Mouse (Mus musculus) forebrain, embryonic 12.5 days (tissue): ENCODE data around the gene Mreg. TPM values are rescaled to one million over a fixed set of nuclear protein-coding genes. Genes with fewer than 3 reads are reported as not detected.
A peak's percentile ranks its signal among the peaks of the same experiment; 100 is the strongest.

Source experiments
- ATAC-seq: fragments of 200-750 bp; cut with Nextera tagmentation; 2 replicates; pipeline ENCODE4 v1.8.0; 2017; ENCODE audit warnings: moderate TSS enrichment; ENCODE audit not compliant: low FRiP score
- H3K27ac ChIP-seq: fragments of 300-500 bp; sonication (generic); 2 replicates; pipeline ENCODE4 v1.5.1; 2016; ENCODE audit warnings: mild to moderate bottlenecking
- H3K27me3 ChIP-seq: fragments of 300-500 bp; sonication (generic); 2 replicates; pipeline ENCODE4 v1.6.1; 2016; ENCODE audit warnings: mild to moderate bottlenecking
- H3K36me3 ChIP-seq: fragments of 300-500 bp; sonication (generic); replicated peaks from 2 replicates; pipeline ENCODE4 v1.6.1; 2016; ENCODE audit warnings: mild to moderate bottlenecking
- H3K4me1 ChIP-seq: fragments of 300-500 bp; sonication (generic); 2 replicates; pipeline ENCODE4 v1.6.1; 2016
- H3K4me2 ChIP-seq: fragments of 300-500 bp; sonication (generic); 2 replicates; pipeline ENCODE4 v1.6.1; 2016; ENCODE audit warnings: mild to moderate bottlenecking, moderate library complexity
- H3K4me3 ChIP-seq: fragments of 300-500 bp; sonication (generic); replicated peaks from 2 replicates; pipeline ENCODE4 v1.5.1; 2016; ENCODE audit warnings: mild to moderate bottlenecking
- H3K9ac ChIP-seq: fragments of 300-500 bp; sonication (generic); 2 replicates; pipeline ENCODE4 v1.6.1; 2016; ENCODE audit warnings: mild to moderate bottlenecking
- H3K9me3 ChIP-seq: fragments of 300-500 bp; sonication (generic); 2 replicates; pipeline ENCODE4 v1.6.1; 2016
- WGBS: fragments of 180-500 bp; shearing (Covaris S2); methylation state at CpG from one replicate; pipeline ENCODE4 v1.1.7; 2016; 5-methylcytosine and 5-hydroxymethylcytosine counted together
- polyA plus RNA-seq: library from polyadenylated mRNA; unstranded; fragments of >200 nt; fragmentation: Nextera tagmentation; extraction: Ambion mirVana; gene quantifications from 2 replicates; pipeline ENCODE4 v1.2.1, GENCODE M21; 2016

The Mreg gene
- polyA plus RNA-seq, 1 experiment from 2014 or later: 2.0 TPM

DNA sequence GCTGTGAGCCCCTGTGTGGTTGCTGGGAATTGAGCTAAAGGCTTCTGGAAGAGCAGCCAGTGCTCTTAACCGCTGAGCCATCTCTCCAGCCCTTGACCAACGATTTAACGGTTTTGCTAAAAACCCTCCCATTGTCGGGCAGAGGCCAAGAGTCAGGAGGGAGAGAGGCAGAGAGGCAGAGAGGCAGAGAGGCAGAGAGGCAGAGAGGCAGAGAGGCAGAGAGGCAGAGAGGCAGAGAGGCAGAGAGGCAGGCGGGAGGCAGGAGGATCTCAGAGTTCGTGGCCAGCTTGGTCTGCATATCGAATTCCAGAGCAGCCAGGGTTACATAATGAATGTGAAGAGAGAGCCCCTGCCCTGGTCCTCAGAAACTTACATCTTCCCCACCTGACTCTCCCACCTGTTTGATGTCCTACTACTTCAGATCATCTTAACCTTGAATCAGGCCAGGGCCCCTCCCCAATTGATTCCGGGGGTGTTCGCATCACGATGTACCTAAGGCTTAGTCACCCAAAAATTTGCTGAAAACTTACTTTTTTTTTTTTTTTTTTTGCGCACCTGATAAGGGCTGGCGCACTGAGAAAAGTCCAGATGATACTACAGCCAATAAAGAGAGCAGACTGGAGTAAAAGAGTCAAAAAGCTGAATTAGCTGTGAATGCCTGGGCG lies 13.1 kb upstream of the Mreg start:
- peak overlapping the region; percentile 41 for H3K4me3 ChIP-seq
- H3K4me2 ChIP-seq: peak overlapping the region; percentile 59
- no peaks in the 10 kb centered on the region for H3K9me3 ChIP-seq
- ATAC-seq: no peak; the same call in 1 of the 2 replicates
- no peak overlapping the region for H3K9ac ChIP-seq
- H3K27me3 ChIP-seq: peaks cover 28% of the 10 kb centered on the region
- H3K36me3 ChIP-seq: no peaks in the 10 kb centered on the region
- H3K4me1 ChIP-seq: 0 out of 2 replicates have a peak, but pooled peaks cover 3% of the 10 kb centered on the region
- 8% methylated on average over 13 of the region's 13 CpGs for WGBS
- no peak overlapping the region for H3K27ac ChIP-seq

DNA sequence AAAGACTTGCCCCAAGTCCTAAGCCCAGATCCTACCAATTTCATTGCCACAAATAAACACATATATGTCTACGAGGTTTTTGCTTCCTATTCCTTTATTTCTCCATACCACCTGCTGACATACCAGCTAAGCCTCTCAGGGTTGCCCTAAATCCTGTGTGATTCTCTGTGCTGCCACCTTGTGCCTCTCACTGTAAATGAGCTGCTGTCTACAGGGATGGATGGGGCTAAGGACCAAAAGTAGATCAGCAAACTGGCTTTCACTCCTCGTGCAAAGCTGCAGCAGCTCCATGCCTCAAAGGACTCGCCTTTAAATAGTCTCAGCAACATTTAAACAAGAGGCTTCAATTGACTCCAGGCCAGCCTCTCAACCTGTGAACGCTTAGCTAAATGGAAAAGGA lies 7.9 kb upstream of the Mreg start:
- ATAC-seq: no peak
- Histone ChIP-seq H3K27ac (no peak overlapping the region), H3K4me1 (0 out of 2 replicates have a peak, but pooled peaks cover 2% of the 10 kb centered on the region), H3K27me3 (peaks cover 21% of the 10 kb centered on the region), H3K4me3 (no peak overlapping the region), H3K9me3 (no peaks in the 10 kb centered on the region), H3K4me2 (no peak overlapping the region), H3K36me3 (no peaks in the 10 kb centered on the region), H3K9ac (no peak overlapping the region)
- WGBS: 9% methylated on average over 4 of the region's 4 CpGs

DNA sequence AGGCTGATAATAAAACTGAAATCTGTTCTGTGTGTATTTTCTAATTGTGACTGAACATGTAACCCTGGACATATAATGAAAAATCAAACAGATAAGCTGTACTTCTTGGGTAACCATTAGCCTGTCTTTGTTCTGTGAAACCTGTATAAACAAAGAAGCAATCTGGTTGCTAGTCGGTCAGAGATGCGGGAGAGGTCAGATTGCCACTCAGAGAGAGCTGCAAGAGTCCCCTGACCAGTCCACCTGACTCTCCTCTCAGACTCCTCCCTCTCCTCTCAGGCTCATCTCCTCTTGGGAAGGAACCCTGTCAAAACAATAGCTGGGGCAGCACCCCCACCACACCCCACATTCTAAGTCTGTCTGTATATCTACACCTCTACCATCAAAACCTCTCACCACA lies 7.0 kb upstream of the Mreg start:
- no peak overlapping the region for H3K27ac ChIP-seq
- peaks cover 13% of the 10 kb centered on the region for H3K27me3 ChIP-seq
- H3K36me3 ChIP-seq: no peaks in the 10 kb centered on the region
- no peaks in the 10 kb centered on the region for H3K9me3 ChIP-seq
- H3K4me2 ChIP-seq: no peak overlapping the region
- 0 out of 2 replicates have a peak, but pooled peaks cover 2% of the 10 kb centered on the region for H3K4me1 ChIP-seq
- WGBS: 40% methylated on average over 2 of the region's 2 CpGs
- no peak overlapping the region for H3K4me3 ChIP-seq
- no peak overlapping the region for H3K9ac ChIP-seq
- no peak for ATAC-seq

DNA sequence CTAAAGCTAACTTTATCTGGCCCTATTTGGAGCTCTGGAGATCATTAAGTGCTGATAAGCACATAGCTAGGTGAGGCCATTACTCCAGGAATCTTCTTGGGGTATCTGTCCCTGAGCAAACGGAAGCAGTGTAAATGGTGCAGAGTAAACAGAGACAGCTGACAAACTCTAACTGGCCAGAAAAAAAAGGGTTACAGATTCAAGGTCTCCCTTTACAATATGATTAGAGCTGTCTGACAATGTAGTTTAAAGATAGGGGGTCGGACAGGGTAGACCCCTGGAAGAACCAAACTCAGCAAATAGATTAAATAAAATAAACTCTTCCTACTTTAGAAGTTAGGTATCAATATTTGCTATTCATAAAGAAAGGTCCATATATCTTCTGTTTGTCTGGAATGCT lies 6.5 kb upstream of the Mreg start:
- Histone ChIP-seq H3K4me1 (0 out of 2 replicates have a peak, but pooled peaks cover 2% of the 10 kb centered on the region), H3K9ac (no peak overlapping the region), H3K4me2 (no peak overlapping the region), H3K36me3 (no peaks in the 10 kb centered on the region), H3K9me3 (no peaks in the 10 kb centered on the region), H3K27me3 (peaks cover 8% of the 10 kb centered on the region), H3K4me3 (no peak overlapping the region), H3K27ac (no peak overlapping the region)
- WGBS: 88% methylated on average over 2 of the region's 2 CpGs
- no peak for ATAC-seq

DNA sequence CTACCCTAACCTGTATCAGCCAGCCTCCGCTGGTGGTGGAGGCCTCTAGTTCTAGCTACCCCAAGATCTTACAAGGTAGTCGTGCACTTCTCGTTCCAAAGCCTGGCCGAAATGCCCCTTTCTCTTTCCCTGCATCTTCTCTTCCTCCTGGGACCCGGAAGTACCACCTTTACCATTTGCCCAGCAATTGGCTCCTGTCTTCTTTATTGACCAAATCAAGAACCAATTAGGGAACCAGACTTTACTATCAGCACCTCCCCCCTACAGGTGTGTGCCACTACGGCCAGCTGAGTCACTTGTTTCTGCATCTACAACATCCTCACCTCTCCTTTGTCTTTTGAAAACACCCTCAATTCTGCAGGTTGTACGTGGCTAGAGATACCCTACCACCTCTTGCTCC lies 4.7 kb upstream of the Mreg start:
- WGBS: 91% methylated on average over 7 of the region's 7 CpGs

DNA sequence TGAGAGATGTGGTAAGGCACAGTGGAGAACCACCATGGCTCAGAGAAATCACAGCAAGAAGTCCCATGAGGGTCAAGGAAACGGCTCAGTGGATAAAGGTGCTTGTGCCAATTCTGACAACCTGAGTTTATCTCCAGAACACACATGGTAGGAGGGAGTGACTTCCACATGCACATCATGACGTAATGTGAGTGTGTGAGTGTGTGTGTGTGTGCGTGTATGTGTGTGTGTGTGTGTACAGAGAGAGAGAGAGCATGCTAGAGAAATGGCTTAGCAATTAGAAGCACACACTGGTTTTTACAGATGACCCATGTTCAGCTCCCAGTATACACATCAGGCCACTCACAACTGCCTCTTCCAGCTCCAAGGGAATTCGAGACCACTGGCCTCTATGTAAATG lies 3.1 kb upstream of the Mreg start:
- ATAC-seq: no peak

More for the DNA sequence above, 4.7 kb upstream of the Mreg start:
- H3K4me1 ChIP-seq: peaks cover 3% of the 10 kb centered on the region; the same call in 1 of the 2 replicates
- no peak overlapping the region for H3K4me2 ChIP-seq
- no peak overlapping the region for H3K4me3 ChIP-seq
- H3K27me3 ChIP-seq: no peaks in the 10 kb centered on the region; the same call in 1 of the 2 replicates
- ATAC-seq: no peak
- no peak overlapping the region for H3K27ac ChIP-seq
- H3K36me3 ChIP-seq: no peaks in the 10 kb centered on the region
- no peak overlapping the region for H3K9ac ChIP-seq
- H3K9me3 ChIP-seq: no peaks in the 10 kb centered on the region

DNA sequence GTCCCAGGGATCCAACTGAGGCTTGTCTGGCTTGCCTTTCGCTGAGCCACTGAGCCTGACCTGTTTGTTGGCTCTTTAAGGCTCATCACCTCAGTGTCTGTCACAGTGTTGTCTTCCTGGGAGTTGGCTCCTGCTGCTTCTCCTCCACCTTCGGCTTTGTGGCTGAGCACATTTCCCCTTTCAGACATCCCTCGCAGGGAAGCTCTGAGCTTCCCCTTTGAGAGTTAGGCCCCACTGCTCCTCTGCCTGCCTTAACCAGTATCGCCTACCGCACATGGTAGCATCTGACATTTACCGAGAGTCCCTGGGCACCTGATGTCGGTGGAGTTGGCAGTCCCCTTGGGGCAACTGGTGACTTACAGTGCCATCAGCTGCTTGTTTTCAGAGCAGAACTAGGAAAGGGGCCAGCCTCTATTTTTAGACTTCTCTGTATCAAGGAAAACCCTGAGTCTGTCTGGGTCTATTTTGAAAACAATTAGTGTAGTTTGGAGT lies 2.4 kb upstream of the Mreg start:
- 62% methylated on average over 7 of the region's 7 CpGs for WGBS

More for the DNA sequence above, 3.1 kb upstream of the Mreg start:
- Histone ChIP-seq H3K9ac (no peak overlapping the region), H3K36me3 (no peaks in the 10 kb centered on the region), H3K9me3 (no peaks in the 10 kb centered on the region), H3K27me3 (peaks cover 7% of the 10 kb centered on the region), H3K27ac (no peak overlapping the region), H3K4me2 (no peak overlapping the region), H3K4me1 (peaks cover 12% of the 10 kb centered on the region; the same call in 1 of the 2 replicates), H3K4me3 (no peak overlapping the region)
- 84% methylated on average over 4 of the region's 4 CpGs for WGBS

DNA sequence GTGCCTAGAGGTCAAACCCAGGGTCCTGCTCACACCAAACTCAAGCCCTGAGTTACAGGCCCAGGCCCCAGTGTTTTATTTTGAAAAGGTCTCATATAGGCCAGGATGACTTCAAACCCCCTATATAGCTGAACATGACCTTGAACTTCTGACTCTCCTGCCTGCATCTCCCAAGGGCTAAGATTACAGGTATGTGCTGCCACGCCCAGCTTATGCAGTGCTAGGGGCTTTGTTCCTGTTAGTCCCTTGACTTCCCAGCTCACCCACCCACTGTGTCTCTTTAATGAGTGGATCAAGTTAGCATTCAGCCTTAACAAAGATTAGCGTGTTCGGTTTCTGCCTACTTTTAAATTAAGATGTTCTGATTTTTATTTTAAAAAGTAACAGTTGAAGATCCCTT lies 1.8 kb upstream of the Mreg start:
- Histone ChIP-seq H3K9ac (no peak overlapping the region), H3K4me2 (no peak overlapping the region), H3K27ac (no peak overlapping the region), H3K9me3 (no peaks in the 10 kb centered on the region), H3K4me3 (no peak overlapping the region), H3K36me3 (no peaks in the 10 kb centered on the region), H3K27me3 (peaks cover 7% of the 10 kb centered on the region), H3K4me1 (peaks cover 9% of the 10 kb centered on the region; the same call in 1 of the 2 replicates)
- no peak for ATAC-seq
- WGBS: 89% methylated on average over 3 of the region's 3 CpGs

More for the DNA sequence above, 2.4 kb upstream of the Mreg start:
- ATAC-seq: no peak
- peaks cover 12% of the 10 kb centered on the region; the same call in 1 of the 2 replicates for H3K4me1 ChIP-seq
- no peak overlapping the region for H3K9ac ChIP-seq
- no peaks in the 10 kb centered on the region for H3K9me3 ChIP-seq
- no peak overlapping the region for H3K27ac ChIP-seq
- H3K36me3 ChIP-seq: no peaks in the 10 kb centered on the region
- H3K27me3 ChIP-seq: peaks cover 7% of the 10 kb centered on the region
- H3K4me2 ChIP-seq: no peak overlapping the region
- no peak overlapping the region for H3K4me3 ChIP-seq

DNA sequence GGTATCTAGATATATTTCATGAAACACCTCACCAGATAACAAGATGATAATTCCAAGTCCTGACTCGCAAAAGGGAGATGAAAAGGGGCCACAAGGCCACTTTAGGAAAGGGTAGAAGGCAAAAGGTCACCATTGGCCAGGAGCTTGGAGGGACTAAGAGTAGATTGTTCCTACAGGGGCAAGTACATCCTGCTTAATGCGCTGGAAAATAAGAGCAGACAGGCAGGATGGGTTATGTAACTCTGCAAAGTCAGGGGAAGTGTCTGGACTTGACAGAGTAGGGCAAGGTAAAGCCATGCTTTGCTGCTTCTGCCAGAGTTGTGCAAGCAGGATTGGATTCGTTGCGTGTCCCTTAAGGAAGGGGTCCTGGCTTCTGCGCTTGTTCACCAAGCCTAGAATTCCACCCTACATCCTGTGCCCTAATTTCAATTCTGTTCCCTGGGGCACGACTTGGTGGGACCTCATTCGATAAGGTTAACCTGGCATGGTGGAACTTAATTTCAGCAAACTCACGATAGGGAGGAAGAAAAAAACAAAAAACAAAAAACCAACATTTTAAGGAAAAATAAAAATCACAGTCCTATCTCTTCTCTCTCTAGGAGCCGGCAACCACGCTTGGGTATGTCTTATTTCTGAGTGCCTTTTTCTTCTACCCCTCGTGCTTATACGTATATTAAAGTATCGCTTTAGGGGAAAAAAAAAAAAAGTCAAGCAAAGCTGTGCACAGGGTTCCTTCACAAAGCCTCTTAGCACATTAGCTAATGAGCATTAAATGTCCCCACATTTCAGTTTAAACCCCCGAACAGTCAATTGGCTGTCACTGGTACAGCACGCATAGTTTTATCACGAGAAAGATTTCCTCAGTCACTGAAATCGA lies 1.1 kb downstream of the Mreg start:
- Histone ChIP-seq H3K4me1 (peaks cover 9% of the 10 kb centered on the region; the same call in 1 of the 2 replicates), H3K9me3 (no peaks in the 10 kb centered on the region), H3K9ac (peak overlapping the region; percentile 72), H3K4me3 (peak overlapping the region; percentile 76), H3K4me2 (peak overlapping the region; percentile 98), H3K27ac (no peak overlapping the region), H3K27me3 (peaks cover 7% of the 10 kb centered on the region), H3K36me3 (no peaks in the 10 kb centered on the region)
- WGBS: 25% methylated on average over 17 of the region's 17 CpGs
- ATAC-seq: no peak

DNA sequence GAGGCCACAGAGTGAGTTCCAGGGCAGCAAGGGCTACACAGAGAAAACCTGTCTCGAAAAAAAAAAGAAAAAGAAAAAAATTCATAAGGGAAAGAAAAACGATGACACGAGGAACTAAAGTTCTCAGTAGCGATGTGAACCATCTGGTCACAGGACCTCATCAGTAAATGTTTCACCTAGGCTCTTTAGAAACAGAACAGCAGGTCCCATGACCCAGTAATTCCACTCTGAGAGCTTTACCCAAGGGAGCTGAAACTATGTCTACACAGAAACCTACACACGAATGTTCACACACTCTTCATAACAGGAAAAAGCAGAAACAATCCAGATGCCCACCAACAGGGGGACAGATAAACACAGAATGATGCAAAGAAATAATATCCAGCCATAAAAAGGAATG lies 4.0 kb downstream of the Mreg start:
- peaks cover 9% of the 10 kb centered on the region; the same call in 1 of the 2 replicates for H3K4me1 ChIP-seq
- H3K9ac ChIP-seq: no peak overlapping the region
- no peak overlapping the region for H3K27ac ChIP-seq
- no peak overlapping the region for H3K4me3 ChIP-seq
- 90% methylated on average over 5 of the region's 5 CpGs for WGBS
- no peak for ATAC-seq
- peaks cover 7% of the 10 kb centered on the region for H3K27me3 ChIP-seq
- no peak overlapping the region for H3K4me2 ChIP-seq
- H3K36me3 ChIP-seq: no peaks in the 10 kb centered on the region
- no peaks in the 10 kb centered on the region for H3K9me3 ChIP-seq

DNA sequence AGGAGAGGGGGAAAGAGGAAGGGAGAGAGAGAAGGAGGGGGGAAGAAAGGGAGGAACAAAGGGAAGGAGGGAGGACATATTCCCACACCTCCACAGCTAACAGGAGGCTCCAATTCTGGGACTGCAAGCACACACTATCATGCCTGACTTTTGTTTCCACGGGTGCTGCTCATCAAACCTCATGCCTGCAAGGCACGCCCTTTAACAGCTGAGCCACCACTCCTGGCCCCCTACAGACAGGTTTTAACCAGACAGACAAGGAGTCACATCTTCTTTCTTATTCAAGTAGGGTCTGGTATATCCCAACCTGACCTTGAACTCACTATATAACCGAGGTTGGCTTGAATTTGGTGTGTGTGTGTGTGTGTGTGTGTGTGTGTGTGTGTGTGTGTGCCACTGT lies 7.0 kb downstream of the Mreg start:
- ATAC-seq: no peak
- WGBS: 71% methylated on average over 3 of the region's 3 CpGs
- Histone ChIP-seq H3K36me3 (no peaks in the 10 kb centered on the region), H3K27ac (no peak overlapping the region), H3K4me3 (no peak overlapping the region), H3K27me3 (no peaks in the 10 kb centered on the region), H3K9ac (no peak overlapping the region), H3K9me3 (no peaks in the 10 kb centered on the region), H3K4me2 (no peak overlapping the region), H3K4me1 (no peaks in the 10 kb centered on the region)

DNA sequence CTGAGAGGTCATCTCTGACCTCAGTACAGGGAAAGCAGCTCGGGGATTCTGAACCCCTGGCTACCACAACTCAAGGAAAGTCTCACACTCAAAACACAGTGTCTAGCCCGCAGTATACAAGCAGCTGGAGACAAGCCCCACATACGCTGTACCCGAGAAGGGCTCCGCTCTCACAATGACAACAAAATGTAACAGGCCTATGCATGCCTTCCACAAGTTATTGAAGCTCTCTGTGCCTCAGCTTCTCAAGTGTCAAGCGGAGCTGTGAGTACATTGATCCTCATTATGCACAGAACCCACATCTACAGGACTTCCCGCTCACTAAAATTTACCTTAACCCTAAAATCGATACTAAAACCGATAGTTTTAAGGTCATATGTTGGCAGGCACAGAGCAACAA lies 8.9 kb downstream of the Mreg start:
- H3K27me3 ChIP-seq: no peaks in the 10 kb centered on the region
- H3K9ac ChIP-seq: no peak overlapping the region
- ATAC-seq: no peak
- peaks cover 7% of the 10 kb centered on the region for H3K4me1 ChIP-seq
- no peak overlapping the region for H3K4me2 ChIP-seq
- H3K4me3 ChIP-seq: no peak overlapping the region
- no peaks in the 10 kb centered on the region for H3K9me3 ChIP-seq
- H3K36me3 ChIP-seq: no peaks in the 10 kb centered on the region
- no peak overlapping the region for H3K27ac ChIP-seq
- 90% methylated on average over 9 of the region's 9 CpGs for WGBS
